Mouse (Mus musculus) adrenal gland, postnatal 36 days (tissue): Measurements from ENCODE around the gene Scml4. TPM values are rescaled to one million over a fixed set of nuclear protein-coding genes. Genes with fewer than 3 reads are reported as not detected.

ENCODE experiments used
- DNase-seq, 2 experiments: peaks; one replicate each; pipeline ENCODE4 v3.0.0; 2021; ENCODE audit warnings: mixed read lengths in 1 of 2
- total RNA-seq, 2 experiments: library from RNA; stranded (reverse); gene quantifications; 2 replicates each; pipeline ENCODE4 v1.2.3; 2021

The Scml4 gene
- total RNA-seq, 2 experiments from 2014 or later = 2.4 to 4.1 TPM

DNA sequence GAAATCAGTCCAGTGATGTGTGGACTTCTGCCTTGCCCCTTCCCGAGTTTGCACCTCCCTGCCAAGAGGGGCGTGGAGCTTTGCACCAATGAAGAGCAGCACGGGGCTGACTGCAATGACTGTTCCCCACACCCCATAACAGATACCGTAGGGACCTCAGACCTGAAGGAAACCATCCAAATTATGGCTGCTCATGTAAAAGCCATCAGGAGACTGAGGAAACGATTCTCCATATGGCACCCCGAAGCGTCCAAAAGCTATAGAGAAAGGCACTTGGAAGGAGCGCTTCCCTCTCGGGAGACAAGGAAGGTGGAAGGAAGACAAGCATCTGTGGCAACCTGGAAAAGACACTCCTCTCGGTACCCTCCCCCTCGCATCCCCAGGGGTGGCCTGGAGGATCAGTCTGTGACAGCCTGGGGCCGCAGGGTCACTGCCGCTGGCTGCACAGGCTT lies 134.2 kb downstream of the Scml4 start:
- no peak for DNase-seq

DNA sequence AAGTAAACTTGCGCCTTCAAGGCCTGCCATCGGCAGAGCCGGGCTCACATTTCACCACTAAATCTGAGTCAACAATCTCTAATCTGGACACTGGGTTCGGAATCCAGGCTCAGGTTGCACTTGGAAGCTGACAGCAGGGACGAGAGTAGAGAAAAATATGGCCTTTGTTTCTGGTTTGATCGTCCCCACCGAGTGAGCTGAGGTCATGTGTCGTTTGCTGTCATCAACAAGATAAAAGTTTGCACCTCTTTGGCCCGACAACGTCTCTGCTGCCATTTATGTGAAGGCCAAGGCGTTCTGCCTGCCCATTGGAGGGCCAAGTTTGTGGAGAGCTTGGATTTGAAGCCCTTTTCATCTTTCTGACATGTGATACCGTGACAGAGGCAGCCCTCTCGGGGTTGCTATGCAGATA lies 135.3 kb downstream of the Scml4 start:
- peak in 1 of 2 experiments; percentile 19 for DNase-seq

- no peak for DNase-seq
These were observed 137.1 kb downstream of the Scml4 start for GRCm38 (mm10) chr10:42997278-42997677.

DNA sequence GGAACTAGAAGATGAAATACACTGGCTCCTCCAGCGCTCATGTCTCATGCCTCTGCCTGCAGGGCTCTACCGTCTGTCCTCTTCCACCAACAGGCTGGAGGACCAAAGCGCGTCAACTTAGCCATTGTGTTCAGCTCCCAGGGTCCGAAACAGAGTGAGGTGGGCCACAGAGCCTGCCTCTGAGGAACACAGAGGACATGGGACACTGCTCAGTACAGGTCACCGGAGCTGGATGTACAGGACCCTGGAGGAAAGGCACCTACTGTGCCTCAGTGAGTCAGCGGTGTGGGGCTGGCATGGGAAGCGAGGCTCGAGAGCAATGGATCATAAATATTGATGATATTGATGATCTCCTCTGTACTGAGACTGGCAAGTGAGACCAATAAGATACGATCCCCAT lies 139.2 kb downstream of the Scml4 start:
- DNase-seq = no peak

DNA sequence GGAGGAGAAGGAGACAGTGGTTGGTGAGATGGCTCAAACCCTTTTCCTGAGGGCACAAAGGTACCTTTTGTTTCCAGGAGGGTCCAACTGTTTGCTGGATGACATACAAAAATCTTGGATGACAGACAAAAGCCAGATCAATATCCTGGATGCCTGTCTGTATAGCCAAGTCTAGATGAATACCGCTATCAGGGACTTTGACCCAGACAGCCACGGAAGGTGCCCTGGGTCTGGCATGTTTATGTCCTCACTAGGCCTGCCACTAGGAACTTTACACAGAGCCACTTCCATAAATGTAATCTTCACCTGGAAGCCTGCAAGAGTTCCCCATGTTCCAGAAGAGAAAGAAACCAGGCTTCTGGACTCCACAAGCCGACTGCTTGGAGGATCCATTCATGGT lies 141.3 kb downstream of the Scml4 start:
- no peak for DNase-seq

DNA sequence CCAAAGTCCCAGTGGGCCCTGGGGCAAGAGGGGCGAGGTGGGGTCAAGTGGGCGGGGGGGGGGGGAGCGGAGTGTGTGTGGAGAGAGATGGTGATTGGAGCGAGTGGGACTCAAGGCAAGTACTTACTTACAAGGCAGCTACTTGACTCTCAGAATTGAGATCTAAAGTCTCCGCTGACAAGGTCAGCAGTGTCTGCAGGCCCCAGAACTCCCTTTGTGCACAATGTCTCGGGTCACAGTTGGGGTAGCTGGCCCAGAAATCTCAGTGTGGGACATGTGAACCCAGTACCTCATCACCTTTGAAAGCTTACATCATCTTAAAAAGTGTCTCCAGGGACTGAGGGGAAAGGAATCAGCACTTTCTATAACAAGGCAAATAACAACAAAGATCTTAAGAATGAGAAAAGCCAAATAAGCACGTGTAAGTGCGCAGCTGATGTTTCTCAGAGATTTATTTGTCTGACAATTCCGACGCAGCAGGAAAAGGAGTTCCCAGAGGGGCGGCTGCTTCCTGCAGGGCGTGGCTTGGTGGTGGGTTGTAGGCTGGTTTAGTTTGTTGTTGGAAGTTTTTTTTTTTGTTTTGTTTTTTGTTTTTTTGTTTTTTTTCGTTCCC lies 142.0 kb downstream of the Scml4 start:
- DNase-seq = peak; percentile 68 to 71

DNA sequence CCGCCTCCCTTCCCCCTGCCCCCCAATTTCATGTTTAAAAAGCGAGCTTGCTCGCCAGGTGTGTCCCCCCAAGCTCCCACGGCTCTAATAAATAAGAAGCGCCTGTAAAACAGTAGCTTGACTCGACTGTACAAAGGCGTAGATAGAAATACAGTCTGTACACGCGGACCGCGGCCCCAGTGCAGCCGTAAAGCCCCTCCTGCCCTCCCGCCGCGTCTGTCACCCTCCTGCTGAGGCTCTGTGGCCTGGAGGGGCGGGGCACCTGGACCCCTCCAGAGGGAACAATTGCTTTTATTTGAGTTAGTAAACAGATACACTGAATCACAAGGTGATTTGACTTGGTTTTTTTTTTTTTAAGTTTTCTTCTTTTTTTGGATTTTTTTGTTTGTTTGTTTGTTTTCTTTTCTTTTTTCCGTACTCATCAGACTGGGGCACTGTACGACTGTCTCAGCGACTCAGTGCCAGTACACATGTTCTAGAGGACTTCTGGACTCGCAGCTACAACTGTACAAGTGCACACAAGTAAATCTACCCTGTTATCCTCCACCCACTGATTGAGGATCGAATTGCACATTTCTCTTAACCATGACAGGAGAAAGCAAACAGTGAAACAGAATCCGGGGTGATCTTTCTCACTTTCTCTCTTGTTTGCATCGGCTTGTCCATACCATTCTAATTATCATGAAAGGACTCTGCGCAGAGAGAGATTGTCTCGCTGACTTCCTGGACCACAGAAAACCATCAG lies 142.7 kb downstream of the Scml4 start:
- DNase-seq = peak; percentile 26 to 30

DNA sequence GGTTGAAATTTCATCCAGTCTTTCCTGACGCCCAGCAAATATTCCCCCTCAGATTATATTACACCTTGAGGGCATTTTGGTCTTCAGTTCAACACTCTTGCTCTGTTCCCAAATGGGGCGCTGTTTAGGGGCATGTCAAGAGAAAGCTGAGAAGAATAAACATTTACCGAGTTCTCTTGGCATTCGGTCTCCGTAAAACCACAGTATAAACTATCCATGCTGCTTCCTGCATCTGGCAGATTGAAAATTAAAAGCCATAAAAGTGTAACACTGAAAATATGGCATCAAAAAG lies 143.2 kb downstream of the Scml4 start:
- DNase-seq = no peak

- no peak for DNase-seq
These were observed 144.1 kb downstream of the Scml4 start for GRCm38 (mm10) chr10:43004174-43004734.

DNA sequence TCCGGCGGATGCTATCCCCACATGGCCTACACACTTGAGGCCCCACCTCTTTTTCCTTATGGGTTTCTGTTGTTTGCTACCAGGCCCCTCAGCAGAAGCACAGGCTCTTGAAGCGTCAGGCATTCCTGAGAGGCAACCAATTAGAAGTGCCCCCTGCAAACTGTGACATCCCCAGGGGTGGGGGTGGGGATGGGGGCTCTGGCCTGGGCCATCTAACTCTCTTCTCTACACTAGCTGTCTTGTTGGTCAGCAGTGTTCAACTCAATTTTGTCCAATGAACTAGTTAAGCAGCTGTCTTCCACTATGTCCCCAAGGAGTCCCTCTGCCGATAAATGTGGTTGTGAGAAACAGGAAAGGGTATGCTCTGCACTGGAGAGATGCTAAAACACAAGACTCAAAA lies 144.9 kb downstream of the Scml4 start:
- DNase-seq = no peak

DNA sequence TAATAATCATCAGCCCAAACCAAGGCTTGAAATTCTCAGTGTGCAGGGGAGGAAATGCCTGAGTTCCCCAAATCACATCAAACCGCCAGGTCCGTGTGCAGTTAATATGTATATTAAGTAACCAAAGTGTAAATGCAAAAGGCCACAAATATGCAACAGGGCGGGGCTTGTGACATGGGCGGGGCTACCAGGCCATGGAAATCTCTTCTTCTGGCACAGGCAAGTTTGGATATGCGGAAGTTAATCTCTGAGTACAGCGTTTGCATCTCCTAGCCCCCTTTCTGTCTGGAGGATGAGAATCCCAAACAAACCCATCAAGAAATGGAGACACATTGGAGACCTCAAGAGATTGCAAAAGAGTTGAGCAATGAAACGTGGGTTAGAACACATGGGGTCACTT lies 145.5 kb downstream of the Scml4 start:
- no peak for DNase-seq

- no peak for DNase-seq
These were observed 146.4 kb downstream of the Scml4 start for GRCm38 (mm10) chr10:43006534-43006933.

- no peak for DNase-seq
These were observed 147.9 kb downstream of the Scml4 start for GRCm38 (mm10) chr10:43008116-43008515.

Other genes with a start within 250 kb of the Scml4 start
- 10 to 100 TPM; 67.3 to 74.6 TPM for gene Sec63, start 98.9 kb upstream of the Scml4 start, total RNA-seq